Mouse (Mus musculus) heart, embryonic 13.5 days (tissue): ENCODE measurements around the gene Nipsnap1. TPM values are rescaled to one million over a fixed set of nuclear protein-coding genes. Genes with fewer than 3 reads are reported as not detected.

Source experiments
- ATAC-seq: fragments of 200-750 bp; cut with Nextera tagmentation; 2 replicates; pipeline ENCODE4 v1.8.0; 2017; ENCODE audit warnings: moderate TSS enrichment; ENCODE audit not compliant: insufficient number of reproducible peaks, low FRiP score, low TSS enrichment; ENCODE audit errors: extremely low read depth
- H3K27ac ChIP-seq: fragments of 300-500 bp; sonication (generic); replicated peaks from 2 replicates; pipeline ENCODE4 v1.5.1; 2015; ENCODE audit warnings: moderate library complexity, mild to moderate bottlenecking, inconsistent platforms
- H3K27me3 ChIP-seq: fragments of 300-500 bp; sonication (generic); replicated peaks from 2 replicates; pipeline ENCODE4 v1.6.1; 2015; ENCODE audit warnings: mild to moderate bottlenecking, inconsistent platforms
- H3K36me3 ChIP-seq: fragments of 300-500 bp; sonication (generic); 2 replicates; pipeline ENCODE4 v1.6.1; 2015; ENCODE audit warnings: mild to moderate bottlenecking, inconsistent platforms
- H3K4me1 ChIP-seq: fragments of 300-500 bp; sonication (generic); 2 replicates; pipeline ENCODE4 v1.6.1; 2015; ENCODE audit warnings: inconsistent platforms
- H3K4me2 ChIP-seq: fragments of 300-500 bp; sonication (generic); 2 replicates; pipeline ENCODE4 v1.6.1; 2015; ENCODE audit warnings: inconsistent platforms, mild to moderate bottlenecking, moderate library complexity
- H3K4me3 ChIP-seq: fragments of 300-500 bp; sonication (generic); 2 replicates; pipeline ENCODE4 v1.5.1; 2015; ENCODE audit warnings: moderate library complexity, mild to moderate bottlenecking, inconsistent platforms
- H3K9ac ChIP-seq: fragments of 300-500 bp; sonication (generic); 2 replicates; pipeline ENCODE4 v1.6.1; 2015; ENCODE audit warnings: inconsistent platforms, mild to moderate bottlenecking, moderate library complexity
- H3K9me3 ChIP-seq: fragments of 300-500 bp; sonication (generic); 2 replicates; pipeline ENCODE4 v1.6.1; 2016; ENCODE audit warnings: inconsistent platforms
- WGBS: fragments of 180-500 bp; shearing (Covaris S2); methylation state at CpG from one replicate; pipeline ENCODE4 v1.1.7; 2015; ENCODE audit warnings: mixed read lengths; 5-methylcytosine and 5-hydroxymethylcytosine counted together
- polyA plus RNA-seq: library from polyadenylated mRNA; unstranded; fragments of >200 nt; fragmentation: Nextera tagmentation; extraction: Ambion mirVana; gene quantifications from 2 replicates; pipeline ENCODE4 v1.2.1, GENCODE M21; 2015

The Nipsnap1 gene
- polyA plus RNA-seq, 1 experiment from 2014 or later = 31.4 TPM

- peak; percentile 1; the same call in 1 of the 2 replicates for ATAC-seq
- H3K4me1 ChIP-seq = peaks cover 14% of the 10 kb centered on the region
- under 1% methylated on average over 50 of the region's 50 CpGs for WGBS
- H3K9ac ChIP-seq = peak overlapping the region; percentile 99
- H3K9me3 ChIP-seq = no peaks in the 10 kb centered on the region
- peak overlapping the region; percentile 68 for H3K4me2 ChIP-seq
- peak overlapping the region; percentile 99 for H3K4me3 ChIP-seq
- peak overlapping the region; percentile 91 for H3K27ac ChIP-seq
- no peaks in the 10 kb centered on the region for H3K27me3 ChIP-seq
- no peaks in the 10 kb centered on the region for H3K36me3 ChIP-seq
Measured at GRCm38 (mm10) chr11:4848483-4849248, 25.1 kb upstream of the Nipsnap1 start.

DNA sequence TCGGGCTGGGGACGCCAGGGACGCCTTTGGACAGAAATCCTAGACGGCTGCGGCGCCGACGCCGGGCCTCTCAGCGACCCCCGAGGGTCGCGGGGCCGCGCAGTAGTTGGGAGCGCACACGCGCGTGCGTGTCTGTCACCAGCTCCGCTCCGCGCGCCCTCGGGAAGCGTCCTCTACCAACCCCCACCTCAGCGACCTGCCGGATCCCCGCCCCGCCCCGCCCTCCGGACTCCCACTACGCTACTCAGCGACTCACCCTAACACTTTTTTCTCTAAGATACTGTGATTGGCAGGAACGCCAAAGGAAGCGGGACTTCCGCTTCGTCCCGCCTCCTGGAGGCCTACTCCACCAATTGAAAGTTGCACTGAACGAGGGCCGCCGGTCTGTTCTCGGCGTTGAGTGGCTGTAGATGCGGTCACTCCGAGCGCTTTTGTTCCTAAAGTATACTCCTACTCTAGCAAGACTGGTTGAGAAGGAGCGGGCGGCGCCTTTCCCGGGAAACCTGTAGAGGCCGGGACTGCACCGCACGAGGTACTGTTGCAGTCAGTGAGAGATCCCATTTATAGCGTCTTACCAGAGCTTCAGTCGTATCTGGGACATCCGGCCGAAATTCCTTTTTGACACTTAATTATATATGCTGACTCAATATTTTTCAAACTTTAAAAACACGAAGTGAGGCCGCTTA is 24.4 kb upstream of the Nipsnap1 start, which contains the start of gene Nf2:
Gene Nf2, minus strand, starts transcription at position 279 of the 686 bp plus-strand sequence.
- Histone ChIP-seq H3K9me3 (no peaks in the 10 kb centered on the region), H3K27me3 (no peaks in the 10 kb centered on the region)
- WGBS = under 1% methylated on average over 58 of the region's 60 CpGs

GRCm38 (mm10) chr11:4850404-4850803 is 23.3 kb upstream of the Nipsnap1 start:
- Histone ChIP-seq H3K27ac (no peak overlapping the region), H3K36me3 (no peaks in the 10 kb centered on the region), H3K4me3 (no peak overlapping the region), H3K9me3 (no peaks in the 10 kb centered on the region), H3K27me3 (no peaks in the 10 kb centered on the region), H3K4me2 (peak overlapping the region; percentile 66; the same call in 1 of the 2 replicates), H3K4me1 (peaks cover 14% of the 10 kb centered on the region), H3K9ac (no peak overlapping the region)
- ATAC-seq = no peak
- WGBS = 91% methylated on average over 2 of the region's 2 CpGs

More for the DNA sequence above, 24.4 kb upstream of the Nipsnap1 start, which contains the start of gene Nf2:
- ATAC-seq = peak; percentile 99
- H3K36me3 ChIP-seq = no peaks in the 10 kb centered on the region
- peak within 1 kb of the TSS; percentile 99 for H3K9ac ChIP-seq
- peak within 1 kb of the TSS; percentile 68 for H3K4me2 ChIP-seq
- peaks cover 14% of the 10 kb centered on the region for H3K4me1 ChIP-seq
- H3K4me3 ChIP-seq = peak within 1 kb of the TSS; percentile 99
- H3K27ac ChIP-seq = peak within 1 kb of the TSS; percentile 91

- peaks cover 3% of the 10 kb centered on the region for H3K4me1 ChIP-seq
- no peaks in the 10 kb centered on the region for H3K9me3 ChIP-seq
- H3K36me3 ChIP-seq = no peaks in the 10 kb centered on the region
- no peak overlapping the region for H3K4me3 ChIP-seq
- H3K27ac ChIP-seq = no peak overlapping the region
- no peak overlapping the region for H3K4me2 ChIP-seq
- H3K27me3 ChIP-seq = no peaks in the 10 kb centered on the region
- H3K9ac ChIP-seq = no peak overlapping the region
- ATAC-seq = no peak
Measured at GRCm38 (mm10) chr11:4853021-4853420, 20.7 kb upstream of the Nipsnap1 start.

- no peak overlapping the region for H3K9ac ChIP-seq
- H3K4me1 ChIP-seq = no peaks in the 10 kb centered on the region
- no peak for ATAC-seq
- whole genome bisulfite sequencing = 85% methylated on average over 5 of the region's 5 CpGs
- H3K27me3 ChIP-seq = no peaks in the 10 kb centered on the region
- no peaks in the 10 kb centered on the region for H3K9me3 ChIP-seq
- no peaks in the 10 kb centered on the region for H3K36me3 ChIP-seq
- H3K4me3 ChIP-seq = no peak overlapping the region
- H3K4me2 ChIP-seq = no peak overlapping the region
- no peak overlapping the region for H3K27ac ChIP-seq
Measured at GRCm38 (mm10) chr11:4854181-4854580, 19.6 kb upstream of the Nipsnap1 start.

DNA sequence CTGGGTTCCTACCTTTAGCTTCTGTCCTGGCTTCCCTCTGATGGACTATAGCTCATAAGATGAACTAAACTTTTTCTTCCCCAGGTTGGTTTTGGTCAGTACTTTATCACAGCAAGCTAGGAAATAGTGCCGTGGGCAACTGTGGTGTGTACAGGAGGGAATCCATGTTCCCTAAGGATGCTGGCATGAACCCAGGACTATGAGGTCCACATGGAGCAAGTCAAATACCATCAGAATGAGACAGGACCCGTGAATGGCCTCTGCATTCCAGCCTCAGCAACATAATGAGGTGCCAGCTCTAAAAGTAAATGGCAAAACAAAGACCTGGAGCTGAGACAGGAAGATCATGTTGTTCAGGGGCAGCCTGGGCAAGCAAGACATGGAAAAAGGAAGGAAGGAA is 15.3 kb upstream of the Nipsnap1 start:
- 47% methylated on average over 2 of the region's 2 CpGs for WGBS
- H3K27me3 ChIP-seq = no peaks in the 10 kb centered on the region
- H3K36me3 ChIP-seq = no peaks in the 10 kb centered on the region
- no peaks in the 10 kb centered on the region for H3K4me1 ChIP-seq
- H3K9me3 ChIP-seq = no peaks in the 10 kb centered on the region
- ATAC-seq = no peak
- no peak overlapping the region for H3K27ac ChIP-seq
- H3K4me3 ChIP-seq = no peak overlapping the region
- H3K9ac ChIP-seq = no peak overlapping the region
- no peak overlapping the region for H3K4me2 ChIP-seq

GRCm38 (mm10) chr11:4860986-4861385 is 12.8 kb upstream of the Nipsnap1 start:
- no peak overlapping the region for H3K9ac ChIP-seq
- no peak overlapping the region for H3K4me2 ChIP-seq
- H3K4me3 ChIP-seq = no peak overlapping the region
- H3K9me3 ChIP-seq = no peaks in the 10 kb centered on the region
- WGBS = 53% methylated on average over 1 of the region's 1 CpGs
- no peaks in the 10 kb centered on the region for H3K4me1 ChIP-seq
- H3K27me3 ChIP-seq = no peaks in the 10 kb centered on the region
- H3K27ac ChIP-seq = no peak overlapping the region
- H3K36me3 ChIP-seq = no peaks in the 10 kb centered on the region
- no peak for ATAC-seq

- no peak overlapping the region for H3K27ac ChIP-seq
- 54% methylated on average over 11 of the region's 11 CpGs for WGBS
- no peaks in the 10 kb centered on the region for H3K9me3 ChIP-seq
- H3K36me3 ChIP-seq = no peaks in the 10 kb centered on the region
- no peaks in the 10 kb centered on the region for H3K4me1 ChIP-seq
- no peak for ATAC-seq
- no peaks in the 10 kb centered on the region for H3K27me3 ChIP-seq
- H3K4me3 ChIP-seq = no peak overlapping the region
- no peak overlapping the region for H3K9ac ChIP-seq
- no peak overlapping the region for H3K4me2 ChIP-seq
Measured at GRCm38 (mm10) chr11:4861816-4862604, 11.7 kb upstream of the Nipsnap1 start.

- Histone ChIP-seq H3K9ac (no peak overlapping the region), H3K4me2 (no peak overlapping the region), H3K4me1 (no peaks in the 10 kb centered on the region), H3K27me3 (no peaks in the 10 kb centered on the region), H3K4me3 (no peak overlapping the region), H3K27ac (no peak overlapping the region), H3K36me3 (no peaks in the 10 kb centered on the region), H3K9me3 (no peaks in the 10 kb centered on the region)
- 81% methylated on average over 1 of the region's 1 CpGs for WGBS
- no peak for ATAC-seq
Measured at GRCm38 (mm10) chr11:4862730-4863129, 11.0 kb upstream of the Nipsnap1 start.

GRCm38 (mm10) chr11:4865645-4866251 is 8.0 kb upstream of the Nipsnap1 start:
- WGBS = 28% methylated on average over 10 of the region's 10 CpGs
- Histone ChIP-seq H3K9ac (no peak overlapping the region), H3K27ac (no peak overlapping the region), H3K4me1 (no peaks in the 10 kb centered on the region), H3K4me2 (no peak overlapping the region), H3K36me3 (no peaks in the 10 kb centered on the region), H3K4me3 (no peak overlapping the region), H3K27me3 (peaks cover 3% of the 10 kb centered on the region; the same call in 1 of the 2 replicates), H3K9me3 (no peaks in the 10 kb centered on the region)
- ATAC-seq = no peak

- Histone ChIP-seq H3K36me3 (peaks cover 8% of the 10 kb centered on the region), H3K4me2 (peak overlapping the region; percentile 87), H3K27ac (no peak overlapping the region), H3K4me3 (peak overlapping the region; percentile 77), H3K4me1 (peaks cover 15% of the 10 kb centered on the region), H3K9me3 (0 out of 2 replicates have a peak, but pooled peaks cover 7% of the 10 kb centered on the region), H3K27me3 (no peaks in the 10 kb centered on the region), H3K9ac (peak overlapping the region; percentile 81)
- ATAC-seq = peak; percentile 33; the same call in 1 of the 2 replicates
- WGBS = 7% methylated on average over 10 of the region's 10 CpGs
Measured at GRCm38 (mm10) chr11:4874551-4874950, 800 bp downstream of the Nipsnap1 start.
